Mouse (Mus musculus) hindbrain, embryonic 11.5 days (tissue): Measurements from ENCODE around the gene Olfr750. TPM values are rescaled to one million over a fixed set of nuclear protein-coding genes. Genes with fewer than 3 reads are reported as not detected.
A peak's percentile ranks its signal among the peaks of the same experiment; 100 is the strongest.
"Not testable (repeated sequence)": the region's sequence is repeated elsewhere in the genome, so short reads cannot be mapped to it uniquely, and the experiment has no call there.

Source experiments
- ATAC-seq: fragments of 200-750 bp; cut with Nextera tagmentation; 2 replicates; pipeline ENCODE4 v1.8.0; 2017; ENCODE audit warnings: mild to moderate bottlenecking, moderate TSS enrichment, moderate library complexity; ENCODE audit not compliant: low FRiP score
- DNase-seq: peaks from one replicate; pipeline ENCODE4 v3.0.0-alpha.2; 2015; ENCODE audit warnings: low spot score
- H3K27ac ChIP-seq: fragments of 300-500 bp; sonication (generic); 2 replicates; pipeline ENCODE4 v1.5.1; 2014; ENCODE audit warnings: mild to moderate bottlenecking, low read depth, low read length
- H3K27me3 ChIP-seq: fragments of 300-500 bp; sonication (generic); 2 replicates; pipeline ENCODE4 v1.6.1; 2014; ENCODE audit warnings: mild to moderate bottlenecking, low read length, moderate library complexity, mixed read lengths; ENCODE audit not compliant: control insufficient read depth, insufficient read depth
- H3K36me3 ChIP-seq: fragments of 300-500 bp; sonication (generic); 2 replicates; pipeline ENCODE4 v1.6.1; 2014; ENCODE audit warnings: mild to moderate bottlenecking, low read length, moderate library complexity, mixed read lengths; ENCODE audit not compliant: control insufficient read depth, insufficient read depth
- H3K4me1 ChIP-seq: fragments of 300-500 bp; sonication (generic); replicated peaks from 2 replicates; pipeline ENCODE4 v1.6.1; 2014; ENCODE audit warnings: low read length, mixed read lengths; ENCODE audit not compliant: control insufficient read depth, insufficient read depth
- H3K4me2 ChIP-seq: fragments of 300-500 bp; sonication (generic); replicated peaks from 2 replicates; pipeline ENCODE4 v1.6.1; 2014; ENCODE audit warnings: mild to moderate bottlenecking, low read depth, low read length
- H3K4me3 ChIP-seq: fragments of 300-500 bp; sonication (generic); 2 replicates; pipeline ENCODE4 v1.5.1; 2014; ENCODE audit warnings: low read depth, low read length
- H3K9ac ChIP-seq: fragments of 300-500 bp; sonication (generic); 2 replicates; pipeline ENCODE4 v1.6.1; 2014; ENCODE audit warnings: low read depth, low read length
- H3K9me3 ChIP-seq: fragments of 300-500 bp; sonication (generic); 2 replicates; pipeline ENCODE4 v1.6.1; 2016; ENCODE audit warnings: low read length; ENCODE audit not compliant: control insufficient read depth
- WGBS: fragments of 180-500 bp; shearing (Covaris S2); extraction: QIAGEN DNeasy Blood & Tissue Kit; methylation state at CpG from one replicate; pipeline ENCODE4 v1.1.7; 2014; 5-methylcytosine and 5-hydroxymethylcytosine counted together
- polyA plus RNA-seq: library from polyadenylated mRNA; unstranded; fragments of >200 nt; fragmentation: Nextera tagmentation; extraction: Ambion mirVana; gene quantifications from 2 replicates; pipeline ENCODE4 v1.2.1, GENCODE M21; 2014

Olfr750 gene
- polyA plus RNA-seq, 1 experiment from 2014 or later: not detected

DNA sequence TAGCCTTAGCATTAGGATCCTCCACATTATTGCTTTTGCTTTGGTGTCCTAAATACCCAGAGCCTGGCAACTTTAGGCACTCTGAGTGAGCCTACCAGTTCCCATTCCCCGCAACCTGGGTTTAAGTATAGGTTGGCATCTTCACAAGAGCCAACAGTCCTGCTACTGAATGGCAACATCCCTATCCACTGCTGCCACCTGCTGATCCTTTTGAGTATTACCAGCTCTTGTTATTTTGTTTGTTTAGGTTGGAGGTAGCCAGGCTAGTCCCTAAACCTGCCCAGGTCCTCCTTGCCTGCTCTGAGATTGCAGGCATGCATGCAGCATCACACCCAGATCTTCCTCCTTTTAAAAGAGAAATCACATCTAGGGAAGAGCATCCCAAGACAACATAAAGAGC is 24.1 kb upstream of the Olfr750 start:
- not testable (repeated sequence) for H3K27me3 ChIP-seq, H3K4me2 ChIP-seq, H3K9me3 ChIP-seq, H3K9ac ChIP-seq, H3K4me3 ChIP-seq, H3K4me1 ChIP-seq, H3K27ac ChIP-seq, H3K36me3 ChIP-seq
- DNase-seq: peak; percentile 61
- 47% methylated on average over 1 of the region's 1 CpGs for WGBS
- peak; percentile 33; the same call in 1 of the 2 replicates for ATAC-seq

DNA sequence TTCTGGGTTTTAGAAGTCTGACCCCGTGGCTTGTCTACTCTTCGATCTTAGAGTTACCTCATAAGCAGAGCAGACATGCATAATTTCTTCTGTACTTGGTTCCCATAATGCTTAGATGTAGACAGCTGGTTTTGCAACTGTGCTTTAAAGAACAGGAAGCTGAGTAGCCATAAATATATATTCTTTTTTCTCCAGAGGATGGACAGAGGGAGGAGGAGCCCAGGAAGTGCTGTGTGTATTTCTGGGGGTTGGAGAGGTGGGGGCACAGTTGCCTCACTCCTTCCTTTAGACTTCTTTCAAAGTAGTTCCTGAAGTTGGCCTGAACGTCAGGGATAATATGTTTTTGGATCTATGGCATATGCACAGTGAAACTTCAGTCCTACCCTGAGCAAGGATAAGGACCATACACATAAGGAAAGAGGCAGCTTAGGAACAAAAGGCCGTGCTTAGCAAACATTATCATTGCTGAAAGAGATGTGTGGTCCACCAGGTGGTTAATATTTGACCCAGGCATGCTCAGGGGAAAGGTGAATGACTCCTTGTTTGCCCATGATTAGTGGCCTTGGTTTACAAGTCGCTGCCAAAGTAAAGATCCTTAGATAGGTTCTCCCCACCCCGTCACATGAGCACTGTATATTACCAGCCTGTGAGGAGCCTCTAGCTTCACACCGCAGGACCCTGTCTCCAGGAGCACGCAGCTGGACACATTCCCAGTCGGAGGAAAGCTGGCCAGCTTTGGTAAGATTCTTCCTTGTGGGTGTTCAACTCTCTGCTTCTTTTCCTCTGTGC is 21.7 kb upstream of the Olfr750 start:
- DNase-seq (no peak), ATAC-seq (no peak)
- no peaks in the 10 kb centered on the region for H3K27me3 ChIP-seq
- H3K9ac ChIP-seq: no peak overlapping the region
- no peaks in the 10 kb centered on the region for H3K4me1 ChIP-seq
- H3K9me3 ChIP-seq: no peaks in the 10 kb centered on the region
- H3K27ac ChIP-seq: no peak overlapping the region
- no peak overlapping the region for H3K4me3 ChIP-seq
- 77% methylated on average over 9 of the region's 9 CpGs for WGBS
- H3K4me2 ChIP-seq: no peak overlapping the region
- no peaks in the 10 kb centered on the region for H3K36me3 ChIP-seq

DNA sequence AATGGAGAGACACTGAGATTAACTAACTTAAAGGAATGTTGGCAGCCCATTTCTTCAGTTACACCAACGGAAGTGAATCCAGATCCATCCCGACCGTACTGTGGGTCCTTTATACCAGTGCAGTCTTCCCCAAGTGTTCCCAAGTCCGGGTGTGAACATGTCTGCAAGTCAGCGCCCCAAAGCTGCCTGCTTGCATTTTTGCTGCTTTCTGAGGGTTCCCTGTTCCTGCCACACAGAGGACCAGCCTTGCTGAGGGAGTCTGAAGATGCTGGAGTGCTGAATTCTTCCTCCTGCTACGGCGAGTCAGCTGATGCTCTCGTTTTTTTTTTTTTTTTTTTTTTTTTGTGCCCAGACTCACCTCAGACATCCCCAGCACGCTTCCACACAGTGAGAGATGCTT is 20.7 kb upstream of the Olfr750 start:
- Histone ChIP-seq H3K9ac (no peak overlapping the region), H3K36me3 (no peaks in the 10 kb centered on the region), H3K4me2 (no peak overlapping the region), H3K9me3 (no peaks in the 10 kb centered on the region), H3K27ac (no peak overlapping the region), H3K4me1 (no peaks in the 10 kb centered on the region), H3K27me3 (no peaks in the 10 kb centered on the region), H3K4me3 (no peak overlapping the region)
- ATAC-seq (no peak), DNase-seq (no peak)
- WGBS: 79% methylated on average over 9 of the region's 9 CpGs

DNA sequence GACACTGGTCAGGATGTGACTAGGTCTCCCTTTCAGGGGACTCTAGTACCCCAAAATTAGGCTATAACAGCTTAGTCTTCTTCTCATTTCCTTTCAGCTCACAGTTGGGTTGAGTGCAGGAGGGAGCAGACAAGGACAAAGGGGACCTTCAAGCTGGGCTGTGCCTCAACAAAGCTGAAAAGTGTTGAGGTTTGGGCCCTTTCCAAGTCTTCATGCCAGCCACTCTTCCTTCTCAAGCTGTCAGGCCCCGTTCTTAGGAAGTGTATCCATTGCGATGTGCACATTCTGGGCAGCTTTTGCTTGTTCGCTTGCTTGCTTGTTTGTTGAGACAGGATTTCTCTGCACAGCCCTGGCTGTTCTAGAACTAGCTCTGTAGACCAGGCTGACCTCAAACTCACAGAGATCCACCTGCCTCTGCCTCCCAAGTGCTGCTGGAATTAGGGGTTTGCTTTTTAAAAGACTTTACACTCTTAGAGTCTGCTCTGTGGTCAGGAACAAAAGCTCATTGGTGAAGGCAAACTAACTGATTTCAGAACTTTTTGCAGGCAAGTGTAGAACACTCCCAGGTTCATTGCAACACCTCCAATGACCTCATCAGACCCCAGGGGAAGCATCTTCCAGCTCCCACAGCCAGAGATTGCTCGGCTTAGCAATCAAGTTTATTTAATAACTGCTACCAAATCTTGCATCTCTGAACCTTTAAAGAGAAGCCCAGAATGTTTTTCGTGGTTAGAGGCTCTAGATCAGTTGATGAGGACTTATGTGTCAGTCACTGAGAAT is 20.1 kb upstream of the Olfr750 start:
- H3K9me3 ChIP-seq: no peaks in the 10 kb centered on the region
- no peak overlapping the region for H3K4me3 ChIP-seq
- no peaks in the 10 kb centered on the region for H3K27me3 ChIP-seq
- ATAC-seq: no peak
- H3K36me3 ChIP-seq: no peaks in the 10 kb centered on the region
- no peak overlapping the region for H3K27ac ChIP-seq
- no peak for DNase-seq
- H3K4me1 ChIP-seq: no peaks in the 10 kb centered on the region
- no peak overlapping the region for H3K9ac ChIP-seq
- no peak overlapping the region for H3K4me2 ChIP-seq
- WGBS: 83% methylated on average over 5 of the region's 5 CpGs

DNA sequence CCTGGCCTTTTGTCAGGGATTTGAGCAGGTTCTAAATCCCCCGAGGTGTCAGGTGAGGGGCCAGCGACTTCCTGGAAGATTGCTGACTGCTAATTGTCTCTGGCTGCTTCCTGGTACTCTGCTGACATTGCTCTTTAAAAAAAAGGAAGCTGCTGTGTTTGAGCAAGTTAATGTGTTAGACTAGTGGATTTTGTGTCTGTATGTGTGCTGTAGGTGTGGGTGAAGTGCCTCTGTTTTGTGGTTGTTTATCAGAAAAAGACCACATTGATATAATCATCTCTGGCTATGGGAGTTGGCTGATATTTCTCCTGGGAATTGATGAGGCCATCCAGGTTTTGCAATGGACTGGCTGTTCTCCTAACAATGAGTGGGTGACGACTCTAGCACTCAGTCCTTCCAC is 19.3 kb upstream of the Olfr750 start:
- ATAC-seq (no peak), DNase-seq (no peak)
- WGBS: 47% methylated on average over 3 of the region's 3 CpGs
- Histone ChIP-seq H3K27me3 (no peaks in the 10 kb centered on the region), H3K9me3 (no peaks in the 10 kb centered on the region), H3K9ac (no peak overlapping the region), H3K27ac (no peak overlapping the region), H3K4me2 (no peak overlapping the region), H3K4me3 (no peak overlapping the region), H3K4me1 (no peaks in the 10 kb centered on the region), H3K36me3 (no peaks in the 10 kb centered on the region)

DNA sequence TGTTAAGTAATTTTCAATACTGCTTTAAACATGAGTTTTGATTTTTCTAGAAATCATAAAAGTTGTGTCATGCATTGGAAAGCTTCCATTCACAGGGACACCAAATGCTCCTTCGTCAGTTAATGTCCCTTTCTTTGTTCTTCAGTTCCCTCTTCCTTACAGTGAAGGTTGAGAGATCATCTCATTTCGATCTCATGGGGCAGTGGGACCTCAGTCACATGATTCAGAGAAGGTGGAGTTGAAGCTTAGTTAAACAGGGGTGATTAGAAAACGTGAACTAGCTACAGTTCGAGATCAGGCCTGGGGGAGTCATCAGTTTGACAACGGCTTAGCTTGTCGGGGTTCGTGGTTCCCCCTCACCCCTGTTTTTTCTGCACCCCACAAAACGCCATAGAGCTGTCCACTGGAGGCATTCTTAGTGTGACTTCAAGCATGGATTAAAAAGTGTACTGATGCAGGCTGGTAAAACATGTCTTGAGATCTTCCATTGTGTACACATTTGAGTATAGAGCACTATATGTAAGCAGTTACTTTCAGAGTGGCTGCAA is 17.9 kb upstream of the Olfr750 start:
- Histone ChIP-seq H3K4me3 (no peak overlapping the region), H3K27ac (no peak overlapping the region), H3K9me3 (no peaks in the 10 kb centered on the region), H3K9ac (no peak overlapping the region), H3K36me3 (no peaks in the 10 kb centered on the region), H3K4me2 (no peak overlapping the region), H3K4me1 (no peaks in the 10 kb centered on the region), H3K27me3 (no peaks in the 10 kb centered on the region)
- 58% methylated on average over 8 of the region's 8 CpGs for WGBS
- ATAC-seq (no peak), DNase-seq (no peak)

DNA sequence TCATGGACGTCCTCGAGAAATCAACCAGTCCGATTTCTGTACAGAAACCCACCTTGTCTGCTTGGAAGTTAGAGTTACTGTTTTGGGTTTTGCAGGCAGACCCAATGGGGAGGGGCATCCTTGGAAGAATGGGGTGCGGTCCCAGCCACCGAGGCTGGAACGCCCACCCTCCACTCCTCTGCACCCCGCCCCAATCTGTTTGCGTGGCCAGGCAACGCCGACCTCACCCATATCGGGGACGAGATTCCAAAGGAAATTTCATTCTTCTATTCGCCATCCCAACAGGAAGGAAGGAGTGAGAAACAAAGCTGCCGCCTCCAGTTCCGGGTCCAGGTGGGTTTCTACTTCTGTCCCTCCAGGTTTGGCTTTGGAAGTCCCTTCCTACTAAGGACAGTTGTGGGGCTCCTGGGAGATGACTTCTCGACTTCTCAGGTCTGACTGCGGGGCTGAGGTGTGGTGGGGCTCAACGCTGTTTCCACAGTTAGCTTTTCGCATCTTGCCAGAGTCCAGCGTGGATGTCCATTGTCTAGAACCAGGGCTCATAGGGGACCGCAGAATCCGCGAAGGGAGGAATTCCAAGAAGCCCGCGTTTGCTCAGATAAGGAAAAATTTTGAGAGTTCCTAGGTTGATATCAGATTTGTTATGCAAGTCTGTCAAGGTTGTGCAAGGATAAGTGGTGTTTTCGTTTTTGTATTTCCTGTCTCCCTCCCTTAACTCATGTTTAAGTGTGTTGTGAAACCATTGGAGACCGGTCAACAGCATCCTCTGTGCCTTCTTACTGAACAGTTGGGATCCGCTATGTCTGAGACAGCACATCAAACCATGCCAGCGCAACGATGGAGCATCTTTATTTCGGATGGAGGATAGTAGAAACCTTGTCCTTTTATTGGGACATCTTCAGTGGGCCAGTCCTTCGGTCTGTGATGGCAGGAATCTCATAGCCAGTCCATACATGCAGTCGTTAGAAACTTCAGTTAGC is 17.0 kb upstream of the Olfr750 start, which contains the start of the genes Rnase4 and Ang:
Gene Rnase4, plus strand, starts transcription at position 157 of the 980 bp plus-strand sequence.
Gene Ang, plus strand, starts transcription at position 230 of the 980 bp plus-strand sequence.
- DNase-seq: peak; percentile 72
- Histone ChIP-seq H3K27me3 (no peaks in the 10 kb centered on the region), H3K9ac (peak within 1 kb of the TSS; percentile 50), H3K27ac (peak within 1 kb of the TSS; percentile 58), H3K9me3 (no peaks in the 10 kb centered on the region), H3K4me3 (peak within 1 kb of the TSS; percentile 56), H3K36me3 (no peaks in the 10 kb centered on the region), H3K4me1 (no peaks in the 10 kb centered on the region), H3K4me2 (peak within 1 kb of the TSS; percentile 61)
- 11% methylated on average over 33 of the region's 33 CpGs for WGBS
- ATAC-seq: peak; percentile 26
